Mouse (Mus musculus) kidney, postnatal 4 days (tissue): Measurements from ENCODE around the gene Chn2.

Source experiments
- DNase-seq, 2 experiments: peaks; one replicate each; pipeline ENCODE4 v3.0.0; 2021; ENCODE audit warnings: mixed read lengths in 2 of 2

The Chn2 gene

DNA sequence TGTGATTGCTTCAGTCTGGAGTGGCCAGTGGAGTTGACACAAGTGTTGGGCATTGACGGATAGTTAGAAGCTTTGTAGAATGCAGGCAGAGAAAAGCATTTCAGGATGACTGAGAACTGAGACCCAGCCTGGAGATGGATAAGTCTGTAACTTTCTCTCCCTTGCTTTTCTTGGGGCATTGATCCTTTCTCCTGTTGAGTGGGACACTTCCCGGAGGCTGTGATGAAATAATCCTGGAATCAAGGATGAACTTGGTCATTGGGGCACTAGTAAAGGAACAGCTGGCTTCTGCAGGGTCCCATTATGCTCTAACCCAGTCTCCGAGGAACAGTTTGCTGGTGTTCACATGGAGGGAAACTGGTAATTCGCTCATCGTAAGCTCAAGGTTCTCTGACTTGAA, 4.2 kb downstream of the Chn2 start:
- DNase-seq, result no peak

GRCm38 (mm10) chr6:54045748-54046721, 6.7 kb downstream of the Chn2 start:
- DNase-seq, result no peak

DNA sequence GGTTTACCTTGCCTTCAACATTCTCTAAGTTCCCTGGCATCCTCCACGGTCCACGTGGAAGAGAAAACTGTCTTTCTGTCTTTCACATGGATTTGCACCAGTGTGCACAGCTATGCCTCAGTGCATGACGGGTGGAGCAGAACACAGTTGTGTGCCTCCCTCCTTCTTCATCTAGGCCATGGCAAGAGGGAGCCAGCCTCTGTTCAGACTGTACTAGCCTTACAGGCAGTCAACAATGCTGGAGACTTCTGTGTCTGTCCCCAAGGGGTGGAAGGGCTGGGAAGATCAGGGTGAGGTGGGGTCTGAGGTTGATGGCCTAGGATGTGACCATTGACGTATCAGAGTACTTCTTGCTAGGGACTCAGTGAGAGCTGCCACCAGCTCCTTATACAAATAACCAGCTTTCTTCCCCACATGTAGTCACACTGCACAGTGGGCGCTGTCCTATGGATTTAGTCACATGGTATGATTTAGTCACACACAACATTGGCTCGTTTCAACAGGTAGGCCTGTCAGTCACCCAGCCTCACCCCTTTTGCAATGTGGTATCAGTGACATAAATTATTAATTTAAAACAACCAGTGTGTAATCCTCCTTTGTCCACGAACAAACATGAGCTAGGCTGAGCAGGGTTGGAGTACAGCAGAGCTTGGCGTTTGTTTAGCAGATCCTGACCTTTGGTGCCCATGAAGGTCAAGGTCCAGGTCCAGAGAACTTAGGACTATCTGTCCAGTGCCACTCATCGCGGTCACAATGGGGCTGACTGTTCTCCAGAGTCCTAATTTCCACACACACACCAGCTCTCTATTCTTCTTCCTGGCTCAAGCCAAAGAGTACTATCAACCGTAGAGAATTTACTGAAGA, 7.8 kb downstream of the Chn2 start:
- no peak for DNase-seq

DNA sequence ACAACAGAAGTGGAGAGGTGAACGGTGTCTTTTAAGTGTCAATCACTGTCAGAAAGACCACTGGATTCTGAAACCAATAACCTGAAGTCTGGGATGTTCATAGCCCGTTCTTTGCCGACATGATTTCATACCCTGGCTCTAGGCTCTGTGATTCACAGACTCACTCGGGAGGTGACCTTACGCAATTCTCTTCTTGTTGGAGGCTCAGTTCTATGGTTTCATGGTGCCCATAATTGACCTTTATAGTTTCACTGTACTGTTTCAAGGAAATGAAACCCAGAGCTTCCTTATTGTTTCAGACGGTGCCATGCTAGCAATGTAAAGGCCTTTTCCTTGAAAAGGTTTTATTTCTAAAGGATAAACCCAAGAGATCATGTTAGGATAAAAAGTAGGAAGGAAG, 9.4 kb downstream of the Chn2 start:
- DNase-seq, result no peak

DNA sequence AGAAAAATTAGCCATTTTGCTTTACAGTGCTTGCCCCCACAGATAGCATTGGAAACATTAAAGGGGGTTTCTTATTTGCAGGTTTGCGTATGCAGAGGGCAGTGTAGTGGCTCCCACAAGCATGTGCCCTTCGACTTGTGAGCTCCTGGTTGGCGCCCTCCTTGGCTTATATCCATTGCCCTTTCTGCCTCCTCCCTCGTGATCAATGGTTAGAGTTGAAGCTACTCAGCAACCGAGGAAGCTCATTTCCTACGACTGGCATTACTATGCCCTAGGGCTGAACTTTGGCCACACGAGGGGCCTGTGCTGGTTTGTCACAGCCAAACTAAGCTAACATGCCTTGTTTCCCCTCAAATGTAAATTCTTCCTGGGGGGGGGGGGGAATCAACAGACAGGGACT, 11.8 kb downstream of the Chn2 start:
- peak in 1 of 2 experiments; percentile 37 for DNase-seq

- no peak for DNase-seq
Observed at GRCm38 (mm10) chr6:54052124-54052523, 12.8 kb downstream of the Chn2 start.

DNA sequence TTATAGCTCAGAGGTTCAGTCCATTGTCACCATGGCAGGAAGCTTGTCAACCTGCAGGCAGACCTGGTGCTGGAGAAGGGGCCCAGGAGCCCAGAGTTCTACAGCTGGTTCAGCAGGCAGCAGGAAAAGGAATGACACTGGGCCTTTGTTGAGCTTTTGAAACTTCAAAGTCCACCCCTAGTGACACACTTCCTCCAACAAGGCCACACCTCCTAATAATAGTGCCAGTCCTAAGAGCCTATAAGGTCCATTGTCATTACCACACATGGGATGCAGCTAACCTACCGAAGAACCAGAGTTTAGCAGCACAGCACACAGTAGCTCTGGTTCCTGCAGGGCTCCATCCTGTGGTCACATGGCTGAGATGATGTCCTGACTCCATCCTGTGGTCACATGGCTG, 13.3 kb downstream of the Chn2 start:
- DNase-seq, result no peak

DNA sequence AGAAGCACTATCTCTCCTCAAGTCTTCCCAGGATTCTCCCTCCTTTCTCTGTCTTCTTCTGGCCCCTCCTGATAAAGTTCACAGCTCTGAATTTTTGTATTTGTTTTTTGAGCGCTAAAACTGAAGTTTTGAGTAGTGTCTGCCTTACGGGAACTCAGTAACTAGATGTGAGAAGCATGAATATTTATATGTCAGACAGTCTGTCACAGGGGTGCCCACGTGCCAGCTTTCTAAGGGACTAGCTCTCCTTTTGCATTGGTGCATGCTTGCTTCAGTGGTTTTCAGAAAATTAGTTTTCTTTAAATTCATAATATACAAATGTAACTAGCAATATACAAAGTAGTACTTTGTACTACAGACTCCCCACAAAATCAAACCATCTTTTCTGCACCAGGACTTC, 14.0 kb downstream of the Chn2 start:
- no peak for DNase-seq

- DNase-seq, result no peak
Observed at GRCm38 (mm10) chr6:54055387-54055786, 16.0 kb downstream of the Chn2 start.

- no peak for DNase-seq
Observed at GRCm38 (mm10) chr6:54056548-54057532, 17.5 kb downstream of the Chn2 start.

GRCm38 (mm10) chr6:54057661-54058060, 18.3 kb downstream of the Chn2 start:
- DNase-seq, result no peak

- DNase-seq, result no peak
Observed at GRCm38 (mm10) chr6:54058837-54059236, 19.5 kb downstream of the Chn2 start.

GRCm38 (mm10) chr6:54060258-54060657, 20.9 kb downstream of the Chn2 start:
- DNase-seq, result no peak

DNA sequence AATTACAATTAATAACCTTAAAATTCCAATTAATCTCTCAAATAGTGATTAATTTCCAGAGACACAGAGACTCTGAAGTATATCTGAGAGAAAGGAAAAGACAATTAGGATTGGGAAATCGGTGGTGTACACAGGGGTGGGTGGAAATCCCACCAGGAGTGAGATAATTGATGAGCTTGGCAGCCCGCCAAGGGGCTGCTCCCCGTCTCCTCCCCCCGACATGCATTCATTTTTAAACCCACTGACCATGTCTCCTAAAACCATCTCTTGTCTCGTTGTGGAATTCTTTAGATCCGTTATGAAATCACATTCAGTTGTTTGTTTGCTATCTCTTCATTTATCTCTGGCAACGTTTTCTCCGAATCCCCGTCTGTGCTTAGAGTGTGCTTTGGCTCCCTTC, 22.0 kb downstream of the Chn2 start:
- no peak for DNase-seq

- no peak for DNase-seq
Observed at GRCm38 (mm10) chr6:54063878-54064277, 24.5 kb downstream of the Chn2 start.

GRCm38 (mm10) chr6:54067380-54067779, 28.0 kb downstream of the Chn2 start:
- no peak for DNase-seq

- DNase-seq, result no peak
Observed at GRCm38 (mm10) chr6:54068882-54069281, 29.5 kb downstream of the Chn2 start.

- peak; percentile 72 to 80 for DNase-seq
Observed at GRCm38 (mm10) chr6:54070736-54071135, 31.4 kb downstream of the Chn2 start.

- no peak for DNase-seq
Observed at GRCm38 (mm10) chr6:54071478-54071877, 32.1 kb downstream of the Chn2 start.

GRCm38 (mm10) chr6:54074454-54074853, 35.1 kb downstream of the Chn2 start:
- DNase-seq, result no peak

- no peak for DNase-seq
Observed at GRCm38 (mm10) chr6:54075419-54075818, 36.1 kb downstream of the Chn2 start.

GRCm38 (mm10) chr6:54076625-54077024, 37.3 kb downstream of the Chn2 start:
- no peak for DNase-seq
